Mouse (Mus musculus): ENCODE results near the gene Ppm1l.

GRCm38 (mm10) chr3:69349973-69350372, 33.3 kb downstream of the Ppm1l start:
- TF ChIP-seq EP300 (IDR thresholded peaks at IDR 0.05; ENCODE audit: low read depth in 1 of 2, low read length in 2 of 2) = no peak
- TF ChIP-seq SIN3A (IDR thresholded peaks at IDR 0.05; ENCODE audit: low read length) = no peak
- TF ChIP-seq CTCF (IDR thresholded peaks at IDR 0.05 in 2 of 3, conservative IDR thresholded peaks at IDR 0.05 in 1 of 3; ENCODE audit: control insufficient read depth in 1 of 3, insufficient read depth in 1 of 3, low read depth in 2 of 3, low read length in 3 of 3, poor library complexity in 1 of 3, severe bottlenecking in 1 of 3) = no peak
- TF ChIP-seq MAZ (IDR thresholded peaks at IDR 0.05; ENCODE audit: low read depth, low read length) = no peak
- no peak for TF ChIP-seq ETS1 (IDR thresholded peaks at IDR 0.05; ENCODE audit: low read depth, low read length)
- no peak for TF ChIP-seq CHD1 (IDR thresholded peaks at IDR 0.05; ENCODE audit: low read depth, low read length)
- no peak for TF ChIP-seq GATA1 (IDR thresholded peaks at IDR 0.05; ENCODE audit: low read depth, low read length)
- no peak for TF ChIP-seq ZC3H11A (IDR thresholded peaks at IDR 0.05; ENCODE audit: low read depth, low read length)
- no peak for TF ChIP-seq SMC3 (IDR thresholded peaks at IDR 0.05; ENCODE audit: low read depth, low read length)
- TF ChIP-seq ZNF384 (IDR thresholded peaks at IDR 0.05; ENCODE audit: low read depth, low read length) = no peak
- TF ChIP-seq ELF1 (IDR thresholded peaks at IDR 0.05; ENCODE audit: low read depth, low read length) = no peak
- TF ChIP-seq TCF12 (IDR thresholded peaks at IDR 0.05; ENCODE audit: low read depth, low read length) = no peak
- no peak for TF ChIP-seq RAD21 (IDR thresholded peaks at IDR 0.05; ENCODE audit: low read depth, low read length)
